Mouse (Mus musculus): ENCODE measurements around the gene Ago3. TPM values are rescaled to one million over a fixed set of nuclear protein-coding genes. Genes with fewer than 3 reads are reported as not detected.

Ago3 gene
- polyA plus RNA-seq, 1 experiment, result 14.7 TPM

DNA sequence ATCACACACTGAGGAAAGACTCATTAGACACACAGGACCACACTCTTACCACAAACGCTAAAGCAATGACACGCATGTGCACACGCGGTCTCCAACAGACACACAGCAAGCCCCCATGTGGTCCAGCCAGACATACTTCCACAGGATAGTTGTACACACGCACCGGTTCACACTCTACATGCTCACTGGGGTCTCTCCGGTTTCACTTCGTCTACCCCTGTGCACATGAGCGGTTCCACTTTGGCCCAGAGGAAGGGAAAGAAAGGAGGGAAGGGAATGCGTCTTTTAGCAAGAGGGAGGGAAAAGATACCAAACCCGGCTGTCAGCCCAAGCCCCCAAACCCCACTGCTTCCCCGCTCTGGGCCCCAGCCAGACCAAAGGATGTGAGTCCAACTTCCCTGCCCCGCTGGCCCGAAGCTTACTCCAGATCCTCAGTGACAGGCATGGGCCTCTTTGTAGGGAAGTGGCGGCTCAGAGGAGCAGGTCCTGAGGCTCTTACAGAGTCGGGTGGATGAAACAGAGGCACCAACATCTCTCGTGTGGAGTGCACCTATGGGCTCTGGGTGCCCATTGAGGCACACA lies 141.2 kb downstream of the Ago3 start:
- no peak for TF ChIP-seq CTCF (IDR thresholded peaks at IDR 0.05; ENCODE audit: control insufficient read depth, insufficient read depth, insufficient replicate concordance, low read depth, low read length)
- no peak for TF ChIP-seq POLR2A (IDR thresholded peaks at IDR 0.05; ENCODE audit: control insufficient read depth, low read depth, low read length)
- no peaks in the 10 kb centered on the region for H3K36me3 ChIP-seq (ENCODE audit: control insufficient read depth, insufficient read depth, low read length)
- peaks cover 9% of the 10 kb centered on the region for H3K4me1 ChIP-seq (ENCODE audit: control insufficient read depth, insufficient read depth, low read length)
- no peaks in the 10 kb centered on the region for H3K27me3 ChIP-seq (ENCODE audit: control insufficient read depth, insufficient read depth, low read length)
- H3K4me3 ChIP-seq (ENCODE audit: control insufficient read depth, low read depth, low read length), result no peak overlapping the region
- H3K27ac ChIP-seq (ENCODE audit: control insufficient read depth, insufficient read depth, low read depth, low read length), result no peak overlapping the region

GRCm38 (mm10) chr4:126287302-126287995 lies 141.9 kb downstream of the Ago3 start:
- no peaks in the 10 kb centered on the region for H3K27me3 ChIP-seq (ENCODE audit: control insufficient read depth, insufficient read depth, low read length)
- no peak overlapping the region; the same call in 1 of the 2 replicates for H3K4me3 ChIP-seq (ENCODE audit: control insufficient read depth, low read depth, low read length)
- H3K36me3 ChIP-seq (ENCODE audit: control insufficient read depth, insufficient read depth, low read length), result no peaks in the 10 kb centered on the region
- H3K4me1 ChIP-seq (ENCODE audit: control insufficient read depth, insufficient read depth, low read length), result peaks cover 9% of the 10 kb centered on the region
- H3K27ac ChIP-seq (ENCODE audit: control insufficient read depth, insufficient read depth, low read depth, low read length), result no peak overlapping the region
- TF ChIP-seq CTCF (IDR thresholded peaks at IDR 0.05; ENCODE audit: control insufficient read depth, insufficient read depth, insufficient replicate concordance, low read depth, low read length), result no peak

DNA sequence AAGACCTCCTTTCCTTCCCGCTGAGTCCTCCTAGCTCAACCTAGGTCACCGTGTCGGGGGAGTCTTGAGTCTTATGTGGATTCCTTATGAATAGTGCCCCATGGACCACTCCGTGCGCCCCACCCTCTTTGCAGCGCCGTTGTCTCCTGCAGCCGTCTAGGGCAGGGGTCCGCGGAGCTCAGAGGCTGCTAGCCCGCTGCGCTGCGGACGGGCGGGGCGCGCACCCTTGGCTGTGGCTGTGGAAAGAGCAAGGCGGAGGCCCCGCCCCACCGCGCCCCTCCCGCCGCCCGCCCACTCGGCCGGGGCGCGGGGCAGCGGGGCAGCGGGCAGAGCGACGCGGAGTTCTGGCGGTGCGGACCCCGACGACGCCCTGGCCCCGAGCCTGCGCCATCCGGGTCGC lies 142.9 kb downstream of the Ago3 start, which contains the start of gene Col8a2:
Gene Col8a2 (plus strand): TSS at position 302 of the 400 bp plus-strand sequence.
- no peaks in the 10 kb centered on the region for H3K36me3 ChIP-seq (ENCODE audit: control insufficient read depth, insufficient read depth, low read length)
- peak within 1 kb of the TSS; percentile 71 for H3K4me3 ChIP-seq (ENCODE audit: control insufficient read depth, low read depth, low read length)
- H3K27ac ChIP-seq (ENCODE audit: control insufficient read depth, insufficient read depth, low read depth, low read length), result no peak within 1 kb of the TSS
- no peaks in the 10 kb centered on the region for H3K27me3 ChIP-seq (ENCODE audit: control insufficient read depth, insufficient read depth, low read length)
- H3K4me1 ChIP-seq (ENCODE audit: control insufficient read depth, insufficient read depth, low read length), result peaks cover 9% of the 10 kb centered on the region
- TF ChIP-seq CTCF (IDR thresholded peaks at IDR 0.05; ENCODE audit: control insufficient read depth, insufficient read depth, insufficient replicate concordance, low read depth, low read length) (no peak), POLR2A (IDR thresholded peaks at IDR 0.05; ENCODE audit: control insufficient read depth, low read depth, low read length) (no peak)

- Histone ChIP-seq H3K4me3 (ENCODE audit: control insufficient read depth, low read depth, low read length) (no peak overlapping the region), H3K4me1 (ENCODE audit: control insufficient read depth, insufficient read depth, low read length) (peaks cover 9% of the 10 kb centered on the region), H3K36me3 (ENCODE audit: control insufficient read depth, insufficient read depth, low read length) (no peaks in the 10 kb centered on the region), H3K27ac (ENCODE audit: control insufficient read depth, insufficient read depth, low read depth, low read length) (no peak overlapping the region), H3K27me3 (ENCODE audit: control insufficient read depth, insufficient read depth, low read length) (no peaks in the 10 kb centered on the region)
- TF ChIP-seq CTCF (IDR thresholded peaks at IDR 0.05; ENCODE audit: control insufficient read depth, insufficient read depth, insufficient replicate concordance, low read depth, low read length) (no peak), POLR2A (IDR thresholded peaks at IDR 0.05; ENCODE audit: control insufficient read depth, low read depth, low read length) (no peak)
Measured at GRCm38 (mm10) chr4:126283582-126283981, 145.8 kb downstream of the Ago3 start.

- no peak overlapping the region for H3K4me3 ChIP-seq (ENCODE audit: control insufficient read depth, low read depth, low read length)
- no peaks in the 10 kb centered on the region for H3K36me3 ChIP-seq (ENCODE audit: control insufficient read depth, insufficient read depth, low read length)
- TF ChIP-seq POLR2A (IDR thresholded peaks at IDR 0.05; ENCODE audit: control insufficient read depth, low read depth, low read length) (no peak), CTCF (IDR thresholded peaks at IDR 0.05; ENCODE audit: control insufficient read depth, insufficient read depth, insufficient replicate concordance, low read depth, low read length) (no peak)
- H3K27me3 ChIP-seq (ENCODE audit: control insufficient read depth, insufficient read depth, low read length), result no peaks in the 10 kb centered on the region
- peaks cover 7% of the 10 kb centered on the region for H3K4me1 ChIP-seq (ENCODE audit: control insufficient read depth, insufficient read depth, low read length)
- no peak overlapping the region for H3K27ac ChIP-seq (ENCODE audit: control insufficient read depth, insufficient read depth, low read depth, low read length)
Measured at GRCm38 (mm10) chr4:126281706-126282105, 147.7 kb downstream of the Ago3 start.

Other genes with a start within 250 kb of the Ago3 start
- gene Thrap3, start 226.8 kb downstream of the Ago3 start, polyA plus RNA-seq (2012; rRNA removed), result 48.4 and 56.8 TPM in 2 replicates
- 6.0 and 7.5 TPM in 2 replicates for gene Map7d1, start 173.2 kb downstream of the Ago3 start, polyA plus RNA-seq (2012; rRNA removed)
- gene Trappc3, start 167.2 kb downstream of the Ago3 start, polyA plus RNA-seq (2012; rRNA removed), result 20.1 and 20.5 TPM in 2 replicates
- gene Col8a2, start 142.8 kb downstream of the Ago3 start, polyA plus RNA-seq (2012; rRNA removed), result 0.42 and 0.48 TPM in 2 replicates
- gene Adprhl2, start 107.9 kb downstream of the Ago3 start, polyA plus RNA-seq (2012; rRNA removed), result 5.8 and 8.1 TPM in 2 replicates
- gene Tekt2, start 103.9 kb downstream of the Ago3 start, polyA plus RNA-seq (2012; rRNA removed), result 507 and 517 TPM in 2 replicates
- gene Ago1, start 39.0 kb upstream of the Ago3 start, polyA plus RNA-seq (2012; rRNA removed), result 3.6 and 3.7 TPM in 2 replicates
- gene Ago4, start 103.9 kb upstream of the Ago3 start, polyA plus RNA-seq (2012; rRNA removed), result 4.7 and 5.1 TPM in 2 replicates
- 1.6 and 2.2 TPM in 2 replicates for gene Clspn, start 127.4 kb upstream of the Ago3 start, polyA plus RNA-seq (2012; rRNA removed)
- 2.2 and 2.4 TPM in 2 replicates for gene 5730409E04Rik, start 180.3 kb upstream of the Ago3 start, polyA plus RNA-seq (2012; rRNA removed)
- 66.9 and 77.9 TPM in 2 replicates for gene Psmb2, start 248.1 kb upstream of the Ago3 start, polyA plus RNA-seq (2012; rRNA removed)